Mouse (Mus musculus) spleen, adult 2 months (tissue): ENCODE measurements around the gene Tcf7l1. TPM values are rescaled to one million over a fixed set of nuclear protein-coding genes. Genes with fewer than 3 reads are reported as not detected.

Experiments used
- DNase-seq, 2 experiments: peaks; one replicate each; pipeline versions ENCODE4 v3.0.0 to v3.0.0-alpha.2; 2012 to 2021; ENCODE audit warnings: low spot score in 2 of 2, low read depth in 1 of 2
- H3K27ac ChIP-seq: fragments of 200-500 bp; 2 replicates; pipeline ENCODE4 v1.5.1; 2012; ENCODE audit warnings: low read length, inconsistent platforms; ENCODE audit not compliant: insufficient read depth
- H3K27me3 ChIP-seq: fragments of 200-500 bp; 2 replicates; pipeline ENCODE4 v1.6.1; 2012; ENCODE audit warnings: mild to moderate bottlenecking, moderate library complexity, low read length, inconsistent platforms; ENCODE audit not compliant: control insufficient read depth, insufficient read depth
- H3K36me3 ChIP-seq: fragments of 200-500 bp; 2 replicates; pipeline ENCODE4 v1.6.1; 2012; ENCODE audit warnings: mild to moderate bottlenecking, low read length, inconsistent platforms; ENCODE audit not compliant: control insufficient read depth, insufficient read depth
- H3K4me1 ChIP-seq: fragments of 200-500 bp; 2 replicates; pipeline ENCODE4 v1.6.1; 2011; ENCODE audit warnings: inconsistent platforms; ENCODE audit not compliant: control insufficient read depth, insufficient read depth, insufficient read length
- H3K4me3 ChIP-seq: fragments of 200-500 bp; 2 replicates; pipeline ENCODE4 v1.5.1; 2011; ENCODE audit warnings: mild to moderate bottlenecking, inconsistent platforms; ENCODE audit not compliant: insufficient read depth, insufficient read length; ENCODE audit errors: extremely low read depth
- CTCF ChIP-seq: fragments of 200-500 bp; IDR thresholded peaks from 2 replicates; pipeline ENCODE4 v1.5.1; 2011; ENCODE audit warnings: mild to moderate bottlenecking, inconsistent platforms; ENCODE audit not compliant: insufficient read depth, insufficient read length, insufficient replicate concordance; ENCODE audit errors: extremely low read depth
- POLR2A ChIP-seq: fragments of 200-500 bp; IDR thresholded peaks from 2 replicates; pipeline ENCODE4 v1.6.1; 2011; ENCODE audit warnings: low read depth, low read length, inconsistent platforms
- WGBS: fragments of 180-500 bp; shearing (Covaris S2); methylation state at CpG from one replicate; pipeline ENCODE4 v1.1.7; 2018; 5-methylcytosine and 5-hydroxymethylcytosine counted together
- polyA plus RNA-seq: library from polyadenylated mRNA; depleted of rRNA; stranded (reverse); fragments of >200 nt; gene quantifications from 2 replicates; pipeline ENCODE4 v1.2.3, GENCODE M21; 2012

Gene Tcf7l1
- polyA plus RNA-seq, 1 experiment, result 10.5 TPM

DNA sequence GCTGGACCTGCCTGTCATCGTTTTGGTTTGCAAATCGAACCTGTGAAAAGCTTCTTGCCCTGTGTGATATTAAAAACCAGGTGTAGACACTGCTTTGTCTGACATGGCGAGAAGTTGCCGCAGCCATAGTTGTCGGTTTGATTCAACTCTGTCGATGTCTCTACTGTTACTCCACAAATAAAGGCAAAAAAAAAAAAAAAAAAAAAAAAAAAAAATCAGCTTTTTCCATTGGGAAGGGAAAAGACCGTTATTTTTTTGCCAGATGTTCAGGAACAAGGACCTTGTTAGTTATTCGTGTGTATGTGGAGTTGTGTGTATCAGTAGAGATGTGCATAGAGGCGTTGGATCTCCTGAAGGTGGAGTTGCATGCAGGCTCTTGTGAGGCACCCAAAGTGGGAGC, 36.7 kb upstream of the Tcf7l1 start:
- H3K36me3 ChIP-seq, result no peaks in the 10 kb centered on the region
- no peaks in the 10 kb centered on the region for H3K27me3 ChIP-seq
- no peak for DNase-seq
- no peak overlapping the region for H3K4me3 ChIP-seq
- TF ChIP-seq CTCF (no peak), POLR2A (no peak)
- H3K27ac ChIP-seq, result no peak overlapping the region
- no peaks in the 10 kb centered on the region for H3K4me1 ChIP-seq
- 71% methylated on average over 9 of the region's 9 CpGs for WGBS

DNA sequence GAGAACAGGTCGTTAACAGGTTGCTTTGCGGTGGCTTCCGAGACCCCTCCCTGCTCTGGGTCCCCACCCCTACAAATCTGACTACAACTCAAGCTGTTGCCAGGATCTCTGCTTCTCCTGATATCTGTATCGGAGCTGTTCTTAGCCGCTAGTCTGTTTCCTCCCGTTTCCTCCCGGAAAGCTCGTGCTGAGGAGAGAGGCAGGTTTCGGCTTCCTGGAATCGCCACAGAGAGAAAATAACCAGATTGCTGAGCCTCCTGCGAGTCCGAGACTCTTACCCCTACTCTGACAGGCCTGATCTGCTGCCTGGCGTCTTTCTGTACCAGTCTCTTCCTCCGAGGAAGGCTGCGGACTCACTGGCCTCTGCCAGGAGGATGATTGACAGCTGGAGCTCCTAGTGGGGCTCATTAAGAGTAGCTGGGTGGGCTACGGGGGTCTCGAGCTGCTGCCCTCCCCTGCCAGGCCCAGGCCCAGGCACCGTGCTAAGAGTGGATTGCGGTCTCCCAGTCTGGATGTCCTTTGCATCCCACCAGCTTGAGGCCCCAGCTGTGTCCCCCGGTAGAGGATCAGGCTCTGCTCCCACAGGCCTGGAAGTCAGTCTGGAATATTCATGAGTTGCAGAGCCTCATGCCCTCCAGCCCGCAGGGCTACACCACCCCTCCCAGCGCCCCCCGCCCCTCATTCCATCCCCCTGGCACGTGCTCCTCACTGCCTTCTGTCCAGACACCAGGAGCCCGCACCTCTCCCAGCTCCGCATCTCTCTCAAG, 36.1 kb upstream of the Tcf7l1 start:
- no peak for DNase-seq
- Histone ChIP-seq H3K27ac (no peak overlapping the region), H3K4me1 (no peaks in the 10 kb centered on the region), H3K36me3 (no peaks in the 10 kb centered on the region), H3K27me3 (no peaks in the 10 kb centered on the region), H3K4me3 (no peak overlapping the region)
- no peak for TF ChIP-seq CTCF
- no peak for TF ChIP-seq POLR2A
- WGBS, result 30% methylated on average over 26 of the region's 26 CpGs

DNA sequence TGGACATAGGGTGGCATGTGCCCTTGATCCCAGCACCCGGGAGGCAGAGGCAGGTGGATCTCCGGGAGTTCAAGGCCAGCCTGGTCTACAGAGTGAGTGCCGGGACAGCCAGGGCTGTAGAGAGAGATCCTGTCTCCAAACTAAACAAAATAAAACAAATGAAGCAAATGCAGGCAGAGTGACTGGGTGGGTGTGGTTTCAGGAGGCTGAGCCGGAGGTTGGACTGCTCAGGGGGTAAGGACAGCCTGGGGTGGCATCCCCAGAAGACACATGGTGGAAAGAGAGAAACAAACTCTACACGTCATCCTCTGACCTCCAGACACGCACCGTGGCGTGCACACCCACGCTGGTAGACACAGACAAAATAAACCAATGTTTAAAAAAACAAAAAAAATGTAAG, 24.4 kb upstream of the Tcf7l1 start:
- Histone ChIP-seq H3K36me3 (no peaks in the 10 kb centered on the region), H3K27me3 (no peaks in the 10 kb centered on the region), H3K4me3 (no peak overlapping the region), H3K4me1 (no peaks in the 10 kb centered on the region), H3K27ac (no peak overlapping the region)
- WGBS, result 85% methylated on average over 9 of the region's 9 CpGs
- DNase-seq, result no peak
- no peak for TF ChIP-seq CTCF
- no peak for TF ChIP-seq POLR2A

GRCm38 (mm10) chr6:72810248-72810647, 21.2 kb upstream of the Tcf7l1 start:
- WGBS, result 15% methylated on average over 7 of the region's 7 CpGs
- no peaks in the 10 kb centered on the region for H3K4me1 ChIP-seq
- no peaks in the 10 kb centered on the region for H3K36me3 ChIP-seq
- H3K27ac ChIP-seq, result no peak overlapping the region
- no peak for DNase-seq
- TF ChIP-seq POLR2A (no peak), CTCF (no peak)
- no peak overlapping the region for H3K4me3 ChIP-seq
- H3K27me3 ChIP-seq, result no peaks in the 10 kb centered on the region

- no peak for DNase-seq
- no peak for TF ChIP-seq POLR2A
- no peaks in the 10 kb centered on the region for H3K27me3 ChIP-seq
- no peaks in the 10 kb centered on the region for H3K36me3 ChIP-seq
- no peak overlapping the region for H3K4me3 ChIP-seq
- no peak overlapping the region for H3K27ac ChIP-seq
- no peaks in the 10 kb centered on the region for H3K4me1 ChIP-seq
- 52% methylated on average over 4 of the region's 4 CpGs for WGBS
Measured at GRCm38 (mm10) chr6:72809522-72810149, 20.6 kb upstream of the Tcf7l1 start.

- Histone ChIP-seq H3K27ac (no peak overlapping the region), H3K36me3 (no peaks in the 10 kb centered on the region), H3K4me1 (no peaks in the 10 kb centered on the region), H3K27me3 (no peaks in the 10 kb centered on the region), H3K4me3 (no peak overlapping the region)
- TF ChIP-seq CTCF (no peak), POLR2A (no peak)
- DNase-seq, result no peak
- 83% methylated on average over 3 of the region's 3 CpGs for WGBS
Measured at GRCm38 (mm10) chr6:72808342-72808741, 19.3 kb upstream of the Tcf7l1 start.

DNA sequence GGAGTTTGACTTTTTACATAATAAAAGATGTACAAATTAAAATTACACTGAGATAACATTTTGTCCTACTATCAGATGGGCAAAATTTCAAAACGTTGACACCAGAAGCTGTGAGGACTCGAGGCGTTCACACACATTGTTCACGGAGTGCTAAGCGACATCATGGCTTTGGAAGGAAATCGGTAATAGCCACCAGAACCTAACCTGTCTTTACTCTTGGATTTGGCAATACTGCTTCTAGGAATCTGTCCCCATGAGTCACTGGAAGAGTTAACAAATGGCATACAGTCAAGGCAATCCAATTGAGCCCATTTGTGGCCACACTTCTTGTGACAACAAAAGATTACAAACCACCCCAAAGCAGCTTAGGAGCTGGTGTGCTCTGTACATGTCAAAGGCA, 14.6 kb upstream of the Tcf7l1 start:
- Histone ChIP-seq H3K4me1 (no peaks in the 10 kb centered on the region), H3K27ac (no peak overlapping the region), H3K27me3 (no peaks in the 10 kb centered on the region), H3K36me3 (no peaks in the 10 kb centered on the region), H3K4me3 (no peak overlapping the region)
- no peak for DNase-seq
- no peak for TF ChIP-seq POLR2A
- no peak for TF ChIP-seq CTCF
- WGBS, result 80% methylated on average over 6 of the region's 6 CpGs
